Mouse (Mus musculus) olfactory bulb, adult 2 months (tissue): ENCODE results near the gene Ism2.

Experiments used
- CTCF ChIP-seq: fragments of 200-500 bp; IDR thresholded peaks from 2 replicates; pipeline ENCODE4 v1.5.1; 2012; ENCODE audit warnings: low read depth, mild to moderate bottlenecking, low read length, moderate library complexity; ENCODE audit not compliant: insufficient read depth
- POLR2A ChIP-seq: fragments of 200-500 bp; IDR thresholded peaks from 2 replicates; pipeline ENCODE4 v1.6.1; 2012; ENCODE audit warnings: mild to moderate bottlenecking, low read depth, low read length, moderate library complexity; ENCODE audit not compliant: insufficient read depth

- no peak for TF ChIP-seq CTCF
- TF ChIP-seq POLR2A = no peak
Observed at GRCm38 (mm10) chr12:87274853-87275831, 24.4 kb downstream of the Ism2 start.
